8 mouse cellular contexts compared by ENCODE assay signal in genomic region chr5:31179301-31179765, GRCm38 (mm10). TPM values are rescaled to one million over a fixed set of nuclear protein-coding genes. Genes with fewer than 3 reads are reported as not detected.
A peak's percentile ranks its signal among the peaks of the same experiment; 100 is the strongest.
DNase-seq lines count a peak whose midpoint lies in the region; ATAC-seq and TF ChIP-seq lines count a peak whose summit lies in the region.

No protein-coding gene starts in this region.

- TF ChIP-seq POLR2A in bone marrow macrophage, adult 2 months (IDR thresholded peaks at IDR 0.05; ENCODE audit: borderline replicate concordance, low read depth, low read length) = no peak

- peak overlapping the region; percentile 97 for H3K4me3 ChIP-seq in lung, embryonic 16.5 days (ENCODE audit: low read length)
- peak overlapping the region; percentile 73 for H3K4me3 ChIP-seq in bone marrow macrophage, adult 2 months (ENCODE audit: insufficient read depth, low read length)
- H3K4me3 ChIP-seq in limb, embryonic 11.5 days (ENCODE audit: low read depth, low read length) = peak overlapping the region; percentile 94

- peak overlapping the region; percentile 82 for H3K9ac ChIP-seq in lung, embryonic 16.5 days (ENCODE audit: low read length)
- H3K9ac ChIP-seq in limb, embryonic 11.5 days (ENCODE audit: low read length) = peak overlapping the region; percentile 75

- WGBS in lung, embryonic 16.5 days = 0% methylated on average over 25 of the region's 25 CpGs
- under 1% methylated on average over 25 of the region's 25 CpGs for WGBS in limb, embryonic 11.5 days

- H3K27ac ChIP-seq in lung, embryonic 16.5 days (ENCODE audit: low read length) = peak overlapping the region; percentile 100
- peak overlapping the region; percentile 96 for H3K27ac ChIP-seq in bone marrow macrophage, adult 2 months (ENCODE audit: insufficient read depth, low read depth, low read length)
- peak overlapping the region; percentile 96 for H3K27ac ChIP-seq in limb, embryonic 11.5 days (replicated peaks; ENCODE audit: low read depth, low read length)

- no peaks in the 10 kb centered on the region for H3K27me3 ChIP-seq in lung, embryonic 16.5 days (ENCODE audit: control insufficient read depth, insufficient read depth, low read depth, low read length)
- H3K27me3 ChIP-seq in limb, embryonic 11.5 days (ENCODE audit: control insufficient read depth, insufficient read depth, low read length) = no peaks in the 10 kb centered on the region

- peak overlapping the region; percentile 87 for H3K4me2 ChIP-seq in lung, embryonic 16.5 days (ENCODE audit: low read depth, low read length)
- peak overlapping the region; percentile 66 for H3K4me2 ChIP-seq in limb, embryonic 11.5 days (ENCODE audit: low read depth, severe bottlenecking)

- no peaks in the 10 kb centered on the region for H3K36me3 ChIP-seq in lung, embryonic 16.5 days (ENCODE audit: control insufficient read depth, insufficient read depth, low read length)
- H3K36me3 ChIP-seq in limb, embryonic 11.5 days (ENCODE audit: control insufficient read depth, insufficient read depth, low read length) = no peaks in the 10 kb centered on the region; the same call in 1 of the 2 replicates

- no peak for TF ChIP-seq CTCF in bone marrow macrophage, adult 2 months (IDR thresholded peaks at IDR 0.05; ENCODE audit: low read depth, low read length)

- DNase-seq in lung, postnatal 25 days (ENCODE audit: low spot score) = no peak
- DNase-seq in limb, embryonic 11.5 days (ENCODE audit: low spot score) = no peak
- no peak for DNase-seq in T-cell, adult 2 months (ENCODE audit: low spot score)
- DNase-seq in urinary bladder, adult 2 months (ENCODE audit: low spot score) = no peak

- ATAC-seq in lung, embryonic 16.5 days (ENCODE audit: low read depth) = peak; percentile 66
- ATAC-seq in granulocyte monocyte progenitor cell, adult 5-6 weeks (replicated peaks; ENCODE audit: poor library complexity, severe bottlenecking) = peak; percentile 69
- peak; percentile 70; the same call in 1 of the 2 replicates for ATAC-seq in limb, embryonic 11.5 days (ENCODE audit: insufficient number of reproducible peaks, low FRiP score, low TSS enrichment, low read depth)
- ATAC-seq in monocyte, adult 5-6 weeks (replicated peaks; ENCODE audit: insufficient number of reproducible peaks, low FRiP score, low TSS enrichment, poor library complexity, severe bottlenecking) = peak; percentile 38

- peaks cover 8% of the 10 kb centered on the region for H3K4me1 ChIP-seq in lung, embryonic 16.5 days (replicated peaks; ENCODE audit: control insufficient read depth, insufficient read depth, low read length)
- H3K4me1 ChIP-seq in bone marrow macrophage, adult 2 months (ENCODE audit: control insufficient read depth, insufficient read depth, low read length) = peaks cover 15% of the 10 kb centered on the region
- H3K4me1 ChIP-seq in limb, embryonic 11.5 days (ENCODE audit: control insufficient read depth, insufficient read depth, low read length) = no peaks in the 10 kb centered on the region

- no peaks in the 10 kb centered on the region for H3K9me3 ChIP-seq in lung, embryonic 16.5 days (ENCODE audit: control insufficient read depth, low read length)
- no peaks in the 10 kb centered on the region for H3K9me3 ChIP-seq in limb, embryonic 11.5 days (ENCODE audit: control insufficient read depth, low read length)

RNA-seq across cellular contexts. Expression of gene Gm29609, which starts 0.4 kb away (rescaled TPM):
- 1.5 and 1.9 TPM in 2 replicates for polyA plus RNA-seq in lung, embryonic 16.5 days (2015; fragmentation: Nextera tagmentation; extraction: Ambion mirVana)
- polyA plus RNA-seq in bone marrow macrophage, adult 2 months (2012; ENCODE audit: insufficient read depth, insufficient read length, missing spikeins) = 0.93 and 2.7 TPM in 2 replicates
- 1.5 and 6.6 TPM in 2 replicates for total RNA-seq in granulocyte monocyte progenitor cell, adult 5-6 weeks (2014; fragmentation: Nextera tagmentation)
- total RNA-seq in granulocyte monocyte progenitor cell, adult 5-6 weeks (2017) = 0.36 TPM in 1 of 2 replicates, not detected in the other
- 1.1 and 1.8 TPM in 2 replicates for polyA plus RNA-seq in limb, embryonic 11.5 days (2014; fragmentation: Nextera tagmentation; extraction: Ambion mirVana)
- total RNA-seq in monocyte, adult 5-6 weeks (2017) = 1.4 to 2.5 TPM (median 2.2 TPM) in 3 replicates
- 1.5 and 1.7 TPM in 2 replicates for polyA plus RNA-seq in urinary bladder, adult 2 months (2012; rRNA removed)

RNA-seq across cellular contexts. Expression of gene Gtf3c2, which starts 0.6 kb away (rescaled TPM):
- 72.4 and 78.2 TPM in 2 replicates for polyA plus RNA-seq in lung, embryonic 16.5 days (2015; fragmentation: Nextera tagmentation; extraction: Ambion mirVana)
- 80.4 and 90.2 TPM in 2 replicates for polyA plus RNA-seq in bone marrow macrophage, adult 2 months (2012; ENCODE audit: insufficient read depth, insufficient read length, missing spikeins)
- 94.6 and 100 TPM in 2 replicates for total RNA-seq in granulocyte monocyte progenitor cell, adult 5-6 weeks (2014; fragmentation: Nextera tagmentation)
- 52.0 and 59.8 TPM in 2 replicates for total RNA-seq in granulocyte monocyte progenitor cell, adult 5-6 weeks (2017)
- polyA plus RNA-seq in limb, embryonic 11.5 days (2014; fragmentation: Nextera tagmentation; extraction: Ambion mirVana) = 89.2 and 104 TPM in 2 replicates
- 42.4 to 80.2 TPM (median 50.2 TPM) in 3 replicates for total RNA-seq in monocyte, adult 5-6 weeks (2017)
- polyA plus RNA-seq in urinary bladder, adult 2 months (2012; rRNA removed) = 78.9 and 87.0 TPM in 2 replicates

RNA-seq across cellular contexts. Expression of gene Snx17, which starts 13.7 kb away (rescaled TPM):
- 144 and 145 TPM in 2 replicates for polyA plus RNA-seq in lung, embryonic 16.5 days (2015; fragmentation: Nextera tagmentation; extraction: Ambion mirVana)
- 80.3 and 85.8 TPM in 2 replicates for polyA plus RNA-seq in bone marrow macrophage, adult 2 months (2012; ENCODE audit: insufficient read depth, insufficient read length, missing spikeins)
- total RNA-seq in granulocyte monocyte progenitor cell, adult 5-6 weeks (2014; fragmentation: Nextera tagmentation) = 53.3 and 65.5 TPM in 2 replicates
- 36.5 and 58.9 TPM in 2 replicates for total RNA-seq in granulocyte monocyte progenitor cell, adult 5-6 weeks (2017)
- polyA plus RNA-seq in limb, embryonic 11.5 days (2014; fragmentation: Nextera tagmentation; extraction: Ambion mirVana) = 138 and 144 TPM in 2 replicates
- 59.3 to 91.8 TPM (median 80.9 TPM) in 3 replicates for total RNA-seq in monocyte, adult 5-6 weeks (2017)
- polyA plus RNA-seq in urinary bladder, adult 2 months (2012; rRNA removed) = 93.5 and 93.8 TPM in 2 replicates

RNA-seq across cellular contexts. Expression of gene Eif2b4, which starts 13.9 kb away (rescaled TPM):
- 58.9 and 64.2 TPM in 2 replicates for polyA plus RNA-seq in lung, embryonic 16.5 days (2015; fragmentation: Nextera tagmentation; extraction: Ambion mirVana)
- 28.3 and 28.9 TPM in 2 replicates for polyA plus RNA-seq in bone marrow macrophage, adult 2 months (2012; ENCODE audit: insufficient read depth, insufficient read length, missing spikeins)
- 68.3 and 91.6 TPM in 2 replicates for total RNA-seq in granulocyte monocyte progenitor cell, adult 5-6 weeks (2014; fragmentation: Nextera tagmentation)
- total RNA-seq in granulocyte monocyte progenitor cell, adult 5-6 weeks (2017) = 50.0 and 65.6 TPM in 2 replicates
- 71.9 and 73.0 TPM in 2 replicates for polyA plus RNA-seq in limb, embryonic 11.5 days (2014; fragmentation: Nextera tagmentation; extraction: Ambion mirVana)
- total RNA-seq in monocyte, adult 5-6 weeks (2017) = 12.1 to 24.5 TPM (median 22.7 TPM) in 3 replicates
- polyA plus RNA-seq in urinary bladder, adult 2 months (2012; rRNA removed) = 33.2 and 39.1 TPM in 2 replicates

RNA-seq across cellular contexts. Expression of gene Zfp513, which starts 22.8 kb away (rescaled TPM):
- 5.8 and 6.6 TPM in 2 replicates for polyA plus RNA-seq in lung, embryonic 16.5 days (2015; fragmentation: Nextera tagmentation; extraction: Ambion mirVana)
- 32.3 and 33.1 TPM in 2 replicates for polyA plus RNA-seq in bone marrow macrophage, adult 2 months (2012; ENCODE audit: insufficient read depth, insufficient read length, missing spikeins)
- 10.6 and 15.4 TPM in 2 replicates for total RNA-seq in granulocyte monocyte progenitor cell, adult 5-6 weeks (2014; fragmentation: Nextera tagmentation)
- total RNA-seq in granulocyte monocyte progenitor cell, adult 5-6 weeks (2017) = 5.9 and 6.9 TPM in 2 replicates
- polyA plus RNA-seq in limb, embryonic 11.5 days (2014; fragmentation: Nextera tagmentation; extraction: Ambion mirVana) = 5.5 and 6.2 TPM in 2 replicates
- total RNA-seq in monocyte, adult 5-6 weeks (2017) = 13.8 to 18.5 TPM (median 16.0 TPM) in 3 replicates
- 29.3 and 37.0 TPM in 2 replicates for polyA plus RNA-seq in urinary bladder, adult 2 months (2012; rRNA removed)
